Mouse (Mus musculus) common myeloid progenitor, adult 5-6 weeks (primary cell): ENCODE data around the gene Sh2d1a. TPM values are rescaled to one million over a fixed set of nuclear protein-coding genes. Genes with fewer than 3 reads are reported as not detected.

Source experiments
- ATAC-seq: replicated peaks from 2 replicates; pipeline ENCODE4 v1.8.0; 2016; ENCODE audit warnings: low read depth, mild to moderate bottlenecking, moderate TSS enrichment, inconsistent platforms; ENCODE audit not compliant: poor library complexity, severe bottlenecking
- total RNA-seq: library from RNA; stranded (forward); fragments of 200-1000, 187-1606 nt; gene quantifications from 2 replicates; pipeline ENCODE4 v1.2.3, GENCODE M21; 2017

Gene Sh2d1a
- total RNA-seq, result not detected in 2 replicates

GRCm38 (mm10) chrX:42502291-42503043, at the start of gene Sh2d1a:
Gene Sh2d1a, plus strand, starts transcription at chrX:42502453.
- no peak for ATAC-seq

GRCm38 (mm10) chrX:42453001-42453400, 49.3 kb upstream of the Sh2d1a start:
- no peak for ATAC-seq

GRCm38 (mm10) chrX:42454533-42454932, 47.7 kb upstream of the Sh2d1a start:
- ATAC-seq, result peak; percentile 63

GRCm38 (mm10) chrX:42489446-42489845, 12.8 kb upstream of the Sh2d1a start, which contains the start of gene Tex13c2:
Gene Tex13c2, plus strand, starts transcription at chrX:42489691.
- ATAC-seq, result no peak

- ATAC-seq, result no peak
These were observed 11.9 kb upstream of the Sh2d1a start for GRCm38 (mm10) chrX:42490336-42490735.

- ATAC-seq, result peak; percentile 91
These were observed 1.7 kb upstream of the Sh2d1a start for GRCm38 (mm10) chrX:42500538-42500937.

- ATAC-seq, result no peak
These were observed 8.9 kb downstream of the Sh2d1a start for GRCm38 (mm10) chrX:42511105-42511504.

GRCm38 (mm10) chrX:42512567-42512966, 10.3 kb downstream of the Sh2d1a start:
- ATAC-seq, result peak; percentile 65

GRCm38 (mm10) chrX:42522868-42523267, 20.6 kb downstream of the Sh2d1a start:
- ATAC-seq, result no peak

- no peak for ATAC-seq
These were observed 28.4 kb downstream of the Sh2d1a start for GRCm38 (mm10) chrX:42530703-42531102.

GRCm38 (mm10) chrX:42540030-42540755, 37.9 kb downstream of the Sh2d1a start:
- ATAC-seq, result 0 out of 2 replicates have a peak, but pooled peaks have one; percentile 29

- peak; percentile 93 for ATAC-seq
These were observed 38.5 kb downstream of the Sh2d1a start for GRCm38 (mm10) chrX:42540756-42541053.

GRCm38 (mm10) chrX:42545076-42545475, 42.8 kb downstream of the Sh2d1a start:
- ATAC-seq, result peak; percentile 63

- no peak for ATAC-seq
These were observed 46.3 kb downstream of the Sh2d1a start for GRCm38 (mm10) chrX:42548513-42548912.

GRCm38 (mm10) chrX:42557284-42557683, 55.0 kb downstream of the Sh2d1a start:
- ATAC-seq, result peak; percentile 82

- ATAC-seq, result no peak
These were observed 56.4 kb downstream of the Sh2d1a start for GRCm38 (mm10) chrX:42558683-42559082.

Other genes starting within 250 kb of the Sh2d1a start
- not detected in 2 replicates for gene Tex13c2, start 12.8 kb upstream of the Sh2d1a start, total RNA-seq